Mouse (Mus musculus) erythroblast, embryonic 14.5 days (primary cell): ENCODE data around the gene Prdm1. TPM values are rescaled to one million over a fixed set of nuclear protein-coding genes. Genes with fewer than 3 reads are reported as not detected.

Source experiments
- H3K27me3 ChIP-seq: 2 replicates; pipeline ENCODE4 v1.6.1; 2012; ENCODE audit warnings: inconsistent platforms; ENCODE audit not compliant: control insufficient read depth
- H3K36me3 ChIP-seq: 2 replicates; pipeline ENCODE4 v1.6.1; 2012; ENCODE audit warnings: mild to moderate bottlenecking, inconsistent platforms; ENCODE audit not compliant: control insufficient read depth
- H3K4me1 ChIP-seq: 2 replicates; pipeline ENCODE4 v1.6.1; 2012; ENCODE audit warnings: inconsistent platforms; ENCODE audit not compliant: control insufficient read depth
- H3K4me3 ChIP-seq: replicated peaks from 2 replicates; pipeline ENCODE3; 2012; ENCODE audit warnings: moderate library complexity, mild to moderate bottlenecking, inconsistent platforms
- H3K9me3 ChIP-seq: 2 replicates; pipeline ENCODE4 v1.6.1; 2012; ENCODE audit warnings: low read length, inconsistent platforms, mixed read lengths; ENCODE audit not compliant: control insufficient read depth
- GATA1 ChIP-seq: IDR thresholded peaks from 2 replicates; pipeline ENCODE4 v1.6.1; 2012; ENCODE audit warnings: low read length, inconsistent platforms, mixed read lengths
- TAL1 ChIP-seq: IDR thresholded peaks from 3 replicates; pipeline ENCODE4 v1.6.1; 2012; ENCODE audit warnings: low read length, inconsistent platforms, mixed read lengths
- polyA plus RNA-seq: library from polyadenylated mRNA; stranded (reverse); fragments of >175 nt; gene quantifications from 2 replicates; pipeline ENCODE4 v1.2.3, GENCODE M21; 2012

Gene Prdm1
- polyA plus RNA-seq, 1 experiment: not detected

DNA sequence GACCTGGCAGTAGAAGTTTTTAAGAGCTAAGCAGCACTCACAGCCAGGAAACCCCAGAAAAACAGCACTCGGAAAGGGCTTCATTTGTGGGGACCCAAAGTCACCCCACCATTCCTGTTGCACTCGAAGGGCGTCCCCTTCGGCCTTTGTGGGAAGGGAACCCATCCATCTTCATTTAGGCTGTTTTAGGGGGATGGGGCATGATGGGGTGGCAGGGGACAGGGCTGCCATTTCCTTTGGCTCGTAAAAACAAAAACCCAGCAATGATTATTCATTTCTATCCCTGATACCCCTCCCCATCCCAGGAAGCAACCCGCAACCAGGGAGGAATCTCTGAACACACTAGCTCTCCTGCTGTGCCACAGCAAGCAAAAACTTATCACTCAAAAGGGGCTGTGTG, 49.0 kb downstream of the Prdm1 start:
- no peaks in the 10 kb centered on the region for H3K27me3 ChIP-seq
- H3K9me3 ChIP-seq: no peaks in the 10 kb centered on the region
- H3K4me3 ChIP-seq: no peak overlapping the region
- H3K4me1 ChIP-seq: no peaks in the 10 kb centered on the region
- TF ChIP-seq TAL1 (no peak), GATA1 (no peak)
- H3K36me3 ChIP-seq: no peaks in the 10 kb centered on the region

DNA sequence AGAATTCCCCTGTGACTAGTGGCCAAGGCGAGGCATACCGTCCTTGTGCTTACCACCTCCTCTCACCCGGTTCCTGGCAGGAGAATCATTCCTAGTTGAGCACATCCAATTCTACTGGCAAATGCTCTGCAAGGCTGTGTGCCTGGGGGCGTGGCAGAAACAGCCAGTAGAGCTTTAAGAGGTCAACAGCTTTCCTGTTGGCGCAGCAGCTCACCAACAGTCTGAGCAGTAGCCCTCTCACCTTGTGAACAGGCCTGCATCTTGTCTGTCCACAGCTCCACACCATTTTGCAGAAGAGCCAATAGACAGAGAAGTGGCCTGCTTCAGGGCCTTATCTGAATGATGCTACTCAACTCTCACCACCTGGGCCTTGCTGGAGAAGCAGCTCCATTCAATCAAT, 50.2 kb downstream of the Prdm1 start:
- Histone ChIP-seq H3K4me3 (no peak overlapping the region), H3K27me3 (no peaks in the 10 kb centered on the region), H3K4me1 (no peaks in the 10 kb centered on the region), H3K9me3 (no peaks in the 10 kb centered on the region), H3K36me3 (no peaks in the 10 kb centered on the region)
- no peak for TF ChIP-seq TAL1

DNA sequence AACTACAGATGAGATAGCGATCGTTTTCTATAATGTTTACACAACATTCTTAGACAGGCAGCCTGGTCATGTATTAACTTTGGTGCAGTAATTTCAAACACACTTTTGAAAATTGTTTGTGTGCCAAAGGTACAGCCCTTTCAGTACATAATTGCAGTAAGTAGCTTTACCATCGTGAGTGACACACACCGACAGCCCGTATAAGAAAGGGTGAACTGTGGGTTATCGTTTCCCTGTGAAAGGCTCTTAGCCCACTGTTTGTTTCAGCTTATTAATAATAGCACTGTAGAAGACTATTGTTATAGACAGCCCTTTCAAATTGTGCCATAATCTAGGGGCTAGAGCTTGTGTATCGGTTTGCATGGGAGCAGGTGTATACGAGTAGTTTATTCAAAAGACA, 51.1 kb downstream of the Prdm1 start:
- no peaks in the 10 kb centered on the region for H3K9me3 ChIP-seq
- no peaks in the 10 kb centered on the region for H3K4me1 ChIP-seq
- no peaks in the 10 kb centered on the region for H3K27me3 ChIP-seq
- TF ChIP-seq GATA1 (no peak), TAL1 (no peak)
- H3K4me3 ChIP-seq: no peak overlapping the region
- H3K36me3 ChIP-seq: no peaks in the 10 kb centered on the region

- no peak for TF ChIP-seq TAL1
- TF ChIP-seq GATA1: no peak
- H3K27me3 ChIP-seq: no peaks in the 10 kb centered on the region
- no peaks in the 10 kb centered on the region for H3K4me1 ChIP-seq
- H3K9me3 ChIP-seq: no peaks in the 10 kb centered on the region
- no peaks in the 10 kb centered on the region for H3K36me3 ChIP-seq
- H3K4me3 ChIP-seq: no peak overlapping the region
Measured at GRCm38 (mm10) chr10:44476523-44476922, 51.8 kb downstream of the Prdm1 start.

GRCm38 (mm10) chr10:44475376-44475775, 52.9 kb downstream of the Prdm1 start:
- H3K4me3 ChIP-seq: no peak overlapping the region

GRCm38 (mm10) chr10:44474256-44474655, 54.0 kb downstream of the Prdm1 start:
- H3K4me1 ChIP-seq: no peaks in the 10 kb centered on the region
- no peaks in the 10 kb centered on the region for H3K27me3 ChIP-seq
- no peaks in the 10 kb centered on the region for H3K36me3 ChIP-seq
- no peak for TF ChIP-seq GATA1
- TF ChIP-seq TAL1: no peak
- no peak overlapping the region for H3K4me3 ChIP-seq
- no peaks in the 10 kb centered on the region for H3K9me3 ChIP-seq

More at GRCm38 (mm10) chr10:44475376-44475775, 52.9 kb downstream of the Prdm1 start:
- no peaks in the 10 kb centered on the region for H3K27me3 ChIP-seq
- H3K36me3 ChIP-seq: no peaks in the 10 kb centered on the region
- no peaks in the 10 kb centered on the region for H3K9me3 ChIP-seq
- TF ChIP-seq GATA1 (no peak), TAL1 (no peak)
- no peaks in the 10 kb centered on the region for H3K4me1 ChIP-seq

GRCm38 (mm10) chr10:44465618-44466017, 62.7 kb downstream of the Prdm1 start:
- Histone ChIP-seq H3K9me3 (no peaks in the 10 kb centered on the region), H3K36me3 (no peaks in the 10 kb centered on the region), H3K27me3 (peaks cover 21% of the 10 kb centered on the region), H3K4me3 (no peak overlapping the region), H3K4me1 (no peaks in the 10 kb centered on the region; the same call in 1 of the 2 replicates)
- no peak for TF ChIP-seq GATA1
- no peak for TF ChIP-seq TAL1

DNA sequence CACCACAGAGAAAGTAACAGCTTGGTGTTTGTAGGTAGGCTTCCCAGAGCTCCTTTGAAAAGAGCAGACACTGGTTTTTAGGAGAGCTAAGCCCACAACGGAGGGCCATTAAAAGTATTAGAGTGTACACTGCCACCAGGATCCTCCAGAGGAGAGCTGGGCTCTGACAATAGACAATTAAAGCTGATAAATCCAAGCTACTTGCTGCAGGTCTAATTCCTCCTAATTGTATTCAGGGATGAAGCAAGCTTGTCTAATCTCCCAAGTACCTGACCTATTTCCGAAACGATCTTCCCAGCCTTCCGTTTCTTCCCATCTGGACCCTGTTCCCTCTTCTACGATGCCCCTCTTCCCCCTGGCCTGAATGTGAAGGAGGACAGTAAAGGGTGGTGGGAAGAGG, 63.7 kb downstream of the Prdm1 start:
- H3K4me1 ChIP-seq: peaks cover 4% of the 10 kb centered on the region
- TF ChIP-seq GATA1 (no peak), TAL1 (no peak)

DNA sequence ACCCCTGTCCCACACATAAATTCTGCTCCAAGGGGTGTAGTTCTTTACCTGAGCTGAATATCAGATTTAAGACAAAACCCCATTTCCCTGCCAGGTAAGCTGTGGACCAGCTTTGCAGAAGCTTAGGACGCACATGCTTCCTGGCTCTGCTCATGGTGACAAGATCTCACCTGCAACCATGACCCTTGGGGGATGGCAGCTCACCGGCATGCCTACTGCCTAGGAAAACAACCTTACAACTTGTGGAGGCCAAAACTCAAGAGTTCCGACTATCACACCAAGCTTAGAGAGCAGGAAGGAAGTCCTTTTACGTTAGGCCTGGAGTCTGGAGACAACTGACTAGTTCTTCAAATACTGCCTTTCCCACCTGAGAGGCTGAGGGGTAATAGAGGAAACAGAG, 64.4 kb downstream of the Prdm1 start:
- peaks cover 11% of the 10 kb centered on the region for H3K4me1 ChIP-seq
- H3K27me3 ChIP-seq: peaks cover 30% of the 10 kb centered on the region
- H3K9me3 ChIP-seq: no peaks in the 10 kb centered on the region
- no peak overlapping the region for H3K4me3 ChIP-seq
- no peaks in the 10 kb centered on the region for H3K36me3 ChIP-seq
- TF ChIP-seq TAL1 (no peak), GATA1 (no peak)

More for the DNA sequence above, 63.7 kb downstream of the Prdm1 start:
- H3K27me3 ChIP-seq: peaks cover 23% of the 10 kb centered on the region
- no peak overlapping the region for H3K4me3 ChIP-seq
- no peaks in the 10 kb centered on the region for H3K36me3 ChIP-seq
- no peaks in the 10 kb centered on the region for H3K9me3 ChIP-seq

DNA sequence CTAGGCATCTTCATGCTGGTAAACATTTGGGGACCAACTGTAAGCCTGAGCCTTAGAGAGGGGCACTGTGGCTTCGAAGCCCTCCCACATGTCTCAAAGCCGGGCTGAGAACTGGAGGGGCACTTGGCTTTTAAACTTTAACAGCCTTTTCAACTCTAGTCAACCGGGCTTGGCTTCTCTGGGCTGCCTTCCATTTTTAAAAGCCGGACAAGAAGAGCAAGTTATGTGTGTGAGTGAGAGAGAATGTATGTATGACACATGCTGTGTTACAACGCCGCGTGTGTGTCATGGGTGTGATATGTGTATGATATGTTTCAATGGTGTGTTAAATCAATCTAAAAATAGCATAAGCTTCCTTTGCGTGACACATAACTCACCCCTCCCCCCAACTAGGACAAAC, 66.0 kb downstream of the Prdm1 start:
- H3K4me3 ChIP-seq: no peak overlapping the region
- peaks cover 23% of the 10 kb centered on the region for H3K4me1 ChIP-seq
- H3K9me3 ChIP-seq: no peaks in the 10 kb centered on the region
- TF ChIP-seq GATA1 (no peak), TAL1 (no peak)
- H3K36me3 ChIP-seq: no peaks in the 10 kb centered on the region
- peaks cover 45% of the 10 kb centered on the region for H3K27me3 ChIP-seq

DNA sequence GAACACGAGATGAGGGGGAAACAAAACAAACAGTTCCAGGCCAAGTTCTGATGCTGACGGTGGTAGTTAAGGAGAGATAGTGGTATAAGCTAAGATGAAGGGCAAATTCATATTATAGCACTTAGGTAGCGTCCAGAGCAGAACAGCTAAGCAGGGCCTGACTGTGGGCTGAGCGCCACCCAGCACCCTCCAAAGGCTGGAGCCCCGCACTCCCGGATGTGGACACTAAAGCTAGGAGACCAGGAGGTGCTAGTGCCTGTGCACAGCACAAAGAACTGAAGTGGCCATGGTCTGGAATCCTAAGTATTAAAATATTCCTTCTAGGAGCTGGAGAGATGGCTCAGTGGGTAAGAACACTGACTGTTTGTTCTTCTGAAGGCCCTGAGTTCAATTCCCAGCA, 67.2 kb downstream of the Prdm1 start:
- Histone ChIP-seq H3K4me3 (no peak overlapping the region), H3K4me1 (peaks cover 27% of the 10 kb centered on the region), H3K36me3 (no peaks in the 10 kb centered on the region), H3K27me3 (peaks cover 54% of the 10 kb centered on the region), H3K9me3 (no peaks in the 10 kb centered on the region)
- TF ChIP-seq GATA1 (no peak), TAL1 (no peak)
